Mouse (Mus musculus) testis, postnatal 14 days (tissue): ENCODE measurements around the gene Cenpv.

ENCODE experiments used
- DNase-seq: peaks from one replicate; pipeline ENCODE4 v3.0.0; 2021; ENCODE audit warnings: low spot score

Gene Cenpv

DNA sequence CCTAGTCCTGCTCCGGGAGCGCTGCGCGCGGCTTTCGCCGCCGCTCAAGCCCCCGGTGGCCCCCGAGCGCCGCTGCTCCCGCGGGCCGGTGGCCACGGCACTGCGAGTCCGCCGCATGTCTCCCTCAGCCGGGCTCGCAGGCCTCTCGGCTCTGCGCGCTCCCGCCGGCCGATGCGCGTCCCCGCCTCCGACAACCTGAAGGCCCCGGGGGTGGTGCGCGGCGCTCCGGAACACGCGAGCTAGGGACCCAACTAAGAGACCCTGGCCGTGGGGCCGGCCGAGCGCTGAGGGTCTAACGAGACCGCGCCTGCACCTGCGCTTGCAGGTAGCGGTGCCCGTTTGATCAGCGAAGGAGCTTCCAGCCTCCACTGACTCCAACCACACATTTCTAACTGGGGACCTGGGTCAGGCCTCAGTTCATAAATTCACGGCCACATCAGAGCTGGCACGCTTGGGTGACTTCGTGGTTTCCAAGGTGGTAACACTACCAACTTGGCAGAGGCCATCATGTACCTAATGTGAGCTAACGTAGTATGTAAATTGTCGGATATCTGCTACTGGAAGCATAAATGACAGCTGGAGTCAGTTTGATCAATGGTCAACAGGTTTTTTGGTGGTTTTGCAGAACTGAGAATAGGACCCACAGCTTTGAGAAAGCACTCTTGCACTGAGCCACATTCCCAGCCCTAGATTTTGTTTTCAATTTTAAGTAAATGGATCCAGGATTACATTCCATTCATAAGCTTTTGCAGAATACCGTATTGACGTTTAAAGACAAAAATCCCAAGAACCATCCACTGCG, at the start of gene Cenpv:
Gene Cenpv (minus strand): TSS at position 173 of the 802 bp plus-strand sequence.
- peak; percentile 88 for DNase-seq

DNA sequence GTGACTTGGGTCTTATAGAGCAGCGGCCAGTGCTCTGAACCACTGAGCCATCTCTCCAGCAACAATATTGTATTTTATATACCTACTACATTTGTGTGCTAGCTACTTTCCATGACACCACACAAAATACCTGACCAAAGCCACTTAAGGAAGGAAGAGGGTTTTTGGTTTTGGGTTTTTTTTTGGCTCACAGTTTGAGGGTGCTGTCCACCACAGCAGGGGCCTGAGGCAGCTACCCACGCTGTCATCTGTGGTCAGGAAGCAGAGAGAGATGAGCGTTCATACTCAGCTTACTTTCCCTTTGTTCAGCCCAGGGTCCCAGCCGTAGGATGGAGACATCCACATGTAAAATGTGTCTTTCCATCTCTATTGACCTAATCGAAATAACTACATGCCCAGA, 48.0 kb upstream of the Cenpv start:
- no peak for DNase-seq

DNA sequence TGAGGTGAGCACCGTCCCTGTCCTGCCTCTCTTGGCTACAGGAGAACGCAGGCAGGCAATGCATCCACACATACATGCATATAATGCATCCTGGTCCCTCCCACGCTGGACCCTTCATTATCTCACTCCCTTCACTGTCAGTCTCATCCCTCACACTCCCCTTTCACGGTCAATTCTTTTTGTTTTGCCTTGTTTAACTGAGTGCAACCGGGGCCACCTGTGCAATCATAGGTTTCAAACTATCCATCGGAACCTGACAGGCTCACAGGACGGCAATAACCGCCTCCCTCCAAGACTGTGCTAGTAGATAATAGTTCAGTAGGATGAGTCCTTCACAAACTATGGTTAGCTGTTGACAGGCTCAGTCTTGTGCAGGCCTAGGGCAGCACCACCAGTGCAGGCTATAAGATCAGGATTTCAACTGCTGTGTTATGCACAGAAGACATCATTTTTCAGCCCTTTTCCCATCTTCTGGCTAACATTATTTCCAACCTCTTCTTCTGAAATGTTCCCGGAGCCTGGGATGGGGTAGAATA, 45.7 kb upstream of the Cenpv start:
- no peak for DNase-seq

DNA sequence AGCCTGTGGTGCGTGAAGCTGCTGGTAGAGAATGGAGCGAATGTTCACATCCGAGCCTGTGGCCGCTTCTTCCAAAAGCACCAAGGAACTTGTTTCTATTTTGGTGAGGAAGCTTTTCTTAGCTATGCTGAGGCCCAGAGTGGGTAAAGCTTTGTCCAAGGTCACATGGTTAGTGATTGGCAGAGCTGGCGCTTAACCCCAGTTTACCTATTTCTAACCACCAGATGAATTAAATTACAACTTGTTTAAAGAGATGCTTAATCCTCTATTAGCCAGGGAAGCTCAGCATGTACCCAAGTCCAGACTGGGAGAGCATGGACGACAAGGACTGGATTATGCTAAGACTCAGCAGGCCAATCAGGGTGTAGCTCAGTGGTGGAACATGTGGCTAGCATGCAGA, 44.0 kb upstream of the Cenpv start:
- no peak for DNase-seq

DNA sequence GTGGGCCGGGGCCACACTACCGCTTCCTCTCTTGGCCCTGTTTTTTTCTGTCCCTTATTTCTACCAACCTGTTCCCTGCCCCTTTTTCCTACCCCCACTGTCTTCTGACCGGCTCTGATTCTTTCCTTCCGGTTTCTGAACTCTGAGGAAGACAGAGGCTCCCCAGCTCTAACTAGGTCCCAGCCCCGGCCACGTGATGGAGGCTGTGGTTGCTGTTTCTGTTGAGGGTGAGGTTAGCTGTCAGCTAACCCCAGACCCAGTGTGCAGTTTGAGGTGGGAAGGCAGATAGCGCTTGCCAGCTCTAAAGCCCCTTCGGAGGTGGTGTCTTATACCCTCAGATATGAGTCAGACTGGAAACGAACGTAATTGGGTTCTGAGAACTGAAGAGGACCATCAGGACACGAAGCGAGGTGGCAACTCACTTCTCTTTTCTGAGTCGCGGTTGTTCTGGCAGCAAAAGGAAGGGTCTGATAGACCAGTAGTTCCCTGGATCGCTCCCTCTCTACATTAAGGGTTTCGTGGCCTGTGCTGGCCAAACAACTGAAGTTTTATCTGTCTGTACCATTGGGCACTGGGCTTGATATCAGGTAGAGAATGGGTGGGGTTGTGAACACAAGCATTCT, 37.6 kb upstream of the Cenpv start:
- DNase-seq: no peak

DNA sequence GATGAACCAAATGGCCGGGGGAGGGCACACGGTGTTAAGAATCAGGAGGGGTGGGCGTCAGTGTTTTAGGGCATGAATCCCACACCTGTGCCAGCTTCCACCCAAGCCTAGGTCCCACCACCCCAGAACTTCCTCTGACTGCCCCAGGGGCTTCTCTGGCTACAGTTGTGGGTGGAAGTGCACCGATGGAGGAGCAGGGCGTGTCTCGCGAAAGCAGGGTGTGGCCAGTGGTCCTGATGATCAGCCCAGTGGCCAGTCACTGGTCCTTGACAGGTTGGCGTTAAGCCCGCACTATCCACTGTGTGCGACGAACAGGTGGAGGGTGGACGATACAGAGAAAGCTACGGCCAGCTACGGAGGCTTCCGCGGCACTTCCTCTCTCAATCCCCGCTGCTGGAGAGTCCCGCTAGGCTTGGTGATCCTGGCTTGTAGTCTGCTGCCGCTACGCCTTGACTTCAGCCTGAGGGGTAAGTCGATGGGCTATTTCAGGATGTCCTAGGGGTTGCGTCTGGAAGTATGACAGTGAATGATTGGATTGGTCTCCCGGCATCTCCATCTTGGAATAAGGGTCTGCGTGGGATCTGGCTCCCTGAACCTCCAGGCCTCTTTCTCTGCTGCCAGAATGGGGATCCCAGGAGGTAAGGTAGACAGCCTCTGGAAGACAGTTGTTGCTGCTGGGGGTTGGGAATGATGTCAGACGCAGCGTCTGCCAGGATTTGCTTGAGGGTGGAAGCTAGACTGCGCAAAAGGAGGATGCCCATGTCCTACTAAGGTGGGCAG, 36.8 kb upstream of the Cenpv start:
- DNase-seq: no peak

DNA sequence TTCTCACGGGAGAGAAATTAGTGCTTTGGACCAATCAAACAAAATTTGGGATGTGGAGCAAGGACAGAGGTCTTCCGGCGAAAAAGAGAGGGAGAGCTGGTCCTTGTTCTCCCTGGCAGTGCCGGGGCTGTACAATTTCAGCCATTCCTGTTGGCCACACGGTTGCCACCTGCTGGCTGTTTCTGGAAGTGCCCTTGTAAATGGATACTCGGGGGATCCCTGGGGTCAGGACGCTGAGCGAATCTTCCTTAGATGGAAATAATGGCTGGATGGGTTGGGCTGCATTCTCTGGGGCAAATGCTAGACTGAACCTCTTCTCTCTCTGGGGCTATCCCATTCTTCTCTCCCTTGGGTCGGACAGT, 36.2 kb upstream of the Cenpv start:
- peak; percentile 80 for DNase-seq

DNA sequence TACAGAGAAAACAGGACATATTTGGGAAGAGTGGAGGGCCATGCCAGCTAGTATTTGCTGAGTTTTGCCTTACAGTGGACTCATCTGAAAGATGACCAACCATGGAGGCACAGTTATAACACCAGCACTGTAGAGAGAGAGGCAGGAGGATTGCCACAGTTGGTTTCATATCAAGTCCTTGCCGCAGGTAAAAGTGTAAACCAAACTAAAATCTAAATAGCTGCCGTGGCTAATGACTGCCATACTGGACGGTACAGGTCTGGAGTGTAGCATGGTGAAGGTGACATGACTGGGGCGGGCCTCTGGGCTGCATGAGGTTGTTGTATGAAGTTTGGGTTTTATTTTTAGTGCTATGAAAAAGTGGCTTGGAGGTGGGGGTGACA, 35.6 kb upstream of the Cenpv start:
- DNase-seq: no peak

DNA sequence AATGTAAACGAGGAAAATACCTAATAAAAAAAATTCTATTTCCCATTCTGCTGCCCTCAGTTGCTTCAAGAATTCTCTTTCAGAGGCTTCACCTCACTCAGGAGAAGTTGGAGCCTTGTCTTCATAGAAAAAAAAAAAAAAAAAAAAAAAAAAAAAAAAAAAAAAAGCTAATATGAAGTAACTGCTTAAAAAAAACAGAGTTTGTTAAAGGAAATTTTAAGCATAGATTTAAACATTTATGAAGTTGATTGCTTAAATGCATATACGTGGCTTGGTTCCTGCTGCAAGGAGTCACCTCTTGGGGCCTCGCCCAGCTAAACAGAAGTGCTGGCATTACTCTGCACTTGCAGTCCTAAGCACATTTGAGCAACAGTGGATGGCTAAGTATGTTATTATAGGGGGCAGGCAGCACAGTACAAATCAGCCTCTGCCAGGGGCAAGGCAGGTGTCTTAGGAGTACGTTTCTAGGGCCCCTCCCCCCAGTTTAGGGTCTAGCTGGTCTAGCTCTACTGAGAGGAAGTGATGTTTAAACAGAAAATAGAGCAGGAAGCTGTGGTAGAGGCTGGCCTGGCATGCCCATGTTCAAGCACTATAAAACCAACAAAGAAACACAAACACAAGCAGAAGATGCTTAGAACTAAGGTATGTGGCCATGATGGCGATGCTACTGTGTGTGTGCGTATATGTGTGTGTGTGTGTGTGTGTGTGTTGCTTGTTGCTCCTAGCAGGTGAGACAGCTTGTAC, 35.1 kb upstream of the Cenpv start, which contains the start of gene Trpv2:
Gene Trpv2 (plus strand): TSS at position 528 of the 744 bp plus-strand sequence.
- DNase-seq: no peak

DNA sequence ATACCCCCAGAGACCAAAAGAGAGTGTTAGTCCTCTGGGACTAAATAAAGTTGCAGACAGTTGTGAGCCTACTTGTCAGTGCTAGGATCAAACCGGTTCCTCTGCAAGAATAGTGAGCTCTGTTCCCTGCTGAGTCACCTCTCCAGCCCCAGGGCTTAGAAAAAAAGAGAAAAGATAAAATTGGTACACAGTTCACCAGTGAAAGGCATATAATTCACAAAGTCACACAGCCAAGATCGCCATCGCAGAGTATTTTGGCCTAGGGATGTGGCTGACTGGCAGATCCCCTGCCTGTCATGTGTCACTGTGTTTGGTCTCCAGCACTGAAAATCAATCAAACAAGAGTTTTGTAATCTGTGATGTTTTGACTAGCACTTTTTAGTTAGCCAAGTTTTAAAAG, 29.2 kb upstream of the Cenpv start:
- no peak for DNase-seq

DNA sequence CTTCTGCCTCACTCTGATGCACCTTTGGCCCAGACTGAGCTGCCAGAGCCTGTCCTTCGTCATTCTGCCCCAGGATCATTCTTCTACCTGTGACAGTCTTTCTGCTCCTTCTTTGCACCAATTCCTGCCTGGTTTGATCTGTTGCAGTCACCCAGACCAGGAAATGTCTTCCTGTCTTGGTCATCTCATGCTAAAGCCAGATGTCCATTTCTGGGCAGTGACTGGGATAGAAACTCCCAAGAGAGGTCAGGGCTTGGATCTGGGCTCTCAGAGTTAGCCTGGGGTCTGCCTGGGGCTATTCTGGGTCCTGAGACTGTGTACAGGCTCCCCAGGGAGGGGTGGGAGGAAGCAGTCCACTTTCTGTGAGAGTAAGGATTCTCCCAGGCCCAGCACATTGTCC, 27.1 kb upstream of the Cenpv start:
- no peak for DNase-seq

DNA sequence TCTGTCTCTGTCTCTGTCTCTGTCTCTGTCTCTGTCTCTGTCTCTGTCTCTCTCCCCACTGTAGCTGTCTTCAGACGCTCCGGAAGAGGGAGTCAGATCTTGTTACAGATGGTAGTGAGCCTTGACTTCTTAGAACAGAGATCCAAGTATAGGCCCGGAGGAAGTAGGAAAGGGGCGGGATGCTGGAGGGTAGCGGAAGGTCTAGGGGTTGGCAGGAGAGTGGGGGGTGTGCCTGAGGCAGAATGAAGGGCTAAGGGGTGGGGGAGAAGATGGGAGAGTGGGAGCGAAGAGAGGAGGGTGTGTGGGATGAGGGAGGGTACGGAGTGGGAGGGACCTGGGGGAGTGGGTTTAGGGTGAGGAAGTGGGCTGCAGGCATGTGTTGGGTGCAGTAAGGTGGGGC, 26.7 kb upstream of the Cenpv start:
- DNase-seq: no peak

DNA sequence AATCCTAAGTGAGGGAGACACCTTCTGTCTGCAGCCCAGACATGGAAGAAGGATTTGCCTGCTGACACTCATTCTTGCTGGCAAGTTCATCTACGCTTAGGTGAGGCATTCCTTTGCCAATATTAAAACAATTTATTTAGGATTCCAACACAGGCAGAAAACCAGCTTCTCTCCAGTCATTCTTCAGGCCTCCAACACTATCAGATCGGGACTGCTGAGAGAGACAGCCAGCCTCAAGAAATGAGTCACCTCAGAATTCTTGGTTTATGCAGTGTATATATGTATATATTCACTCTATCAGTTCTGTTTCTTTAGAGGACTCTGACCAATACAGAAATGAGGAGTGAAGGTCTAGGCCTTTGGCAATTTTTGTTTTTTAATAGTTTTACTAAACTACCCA, 24.5 kb upstream of the Cenpv start:
- DNase-seq: no peak

DNA sequence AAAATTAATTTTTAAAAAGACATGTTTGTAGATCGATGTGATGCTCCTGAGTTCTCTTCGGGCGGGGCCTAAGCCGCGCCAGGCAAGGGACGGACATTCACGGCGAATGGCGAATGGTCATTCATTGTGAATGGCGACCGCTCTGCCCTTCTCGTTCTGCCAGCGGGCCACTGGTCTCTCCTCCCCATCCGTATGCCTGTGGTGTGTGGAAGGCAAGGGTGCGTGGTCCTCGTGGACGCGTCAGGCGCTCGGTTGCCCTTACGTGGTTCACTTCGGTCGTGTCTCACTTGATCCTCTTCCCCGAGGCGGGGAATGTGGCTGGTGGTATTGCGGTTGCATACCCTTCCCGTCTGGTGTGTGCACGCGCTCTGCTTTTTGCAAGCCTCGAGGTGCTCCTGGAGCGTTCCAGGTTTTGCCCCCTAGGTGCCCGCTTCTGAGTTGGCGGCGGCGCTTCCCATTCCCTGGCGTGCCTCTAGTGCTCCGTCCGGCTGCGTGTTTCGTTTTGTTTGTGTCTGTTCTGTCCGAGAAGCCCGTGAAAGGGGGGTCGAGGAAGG, 21.5 kb upstream of the Cenpv start:
- peak; percentile 29 for DNase-seq

DNA sequence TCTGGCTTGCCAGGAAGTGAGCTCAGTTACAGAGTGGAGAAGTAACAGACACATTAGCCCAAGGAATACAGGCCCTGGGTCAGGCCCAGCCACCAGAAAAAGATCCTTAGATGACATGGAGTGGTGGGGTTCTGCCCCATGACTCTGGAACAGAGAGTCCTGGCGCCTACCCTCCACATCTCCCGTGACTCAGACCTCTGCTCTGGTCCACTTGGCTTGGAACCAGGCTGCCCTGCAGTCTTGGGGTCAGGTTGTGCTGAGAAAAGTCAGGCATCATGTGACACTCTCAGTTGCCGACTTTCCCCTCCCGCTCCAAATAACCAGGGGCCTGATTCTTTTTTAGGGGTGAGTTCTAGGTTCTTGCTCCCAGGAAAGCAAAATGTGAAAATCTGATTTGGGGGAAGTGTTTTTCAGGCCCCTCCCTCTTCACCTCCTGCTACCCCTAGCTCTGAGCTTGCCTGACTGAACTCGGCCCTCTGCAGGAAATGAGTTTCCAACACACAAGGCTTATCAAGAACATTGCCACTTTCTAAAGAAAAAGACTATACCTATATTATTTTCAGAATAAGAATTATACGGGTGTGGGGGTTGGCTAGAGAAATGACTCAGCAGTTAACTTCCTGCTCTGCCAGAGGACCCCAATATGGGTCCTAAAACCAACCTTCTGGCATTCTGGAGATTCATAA, 20.0 kb upstream of the Cenpv start:
- peak; percentile 34 for DNase-seq

DNA sequence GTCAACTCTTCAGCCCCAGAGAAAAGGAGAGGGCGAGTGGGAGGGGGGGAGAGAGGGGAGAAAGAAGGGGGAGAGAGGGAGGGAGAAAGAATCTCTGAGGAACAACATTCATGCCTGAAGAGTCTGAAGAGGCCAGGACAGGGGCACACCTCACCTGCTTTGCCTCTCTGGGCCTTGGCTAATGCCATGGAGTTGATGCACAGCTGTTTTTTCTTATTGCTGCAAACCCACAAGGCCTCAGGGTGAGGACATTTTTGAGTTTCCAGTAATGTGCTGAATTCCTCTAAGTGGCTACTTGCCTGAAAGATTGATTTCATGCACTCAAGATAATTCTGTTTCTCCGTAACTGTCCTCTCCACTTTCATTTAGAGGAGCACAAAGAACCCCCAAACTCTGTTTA, 19.1 kb upstream of the Cenpv start:
- DNase-seq: no peak

DNA sequence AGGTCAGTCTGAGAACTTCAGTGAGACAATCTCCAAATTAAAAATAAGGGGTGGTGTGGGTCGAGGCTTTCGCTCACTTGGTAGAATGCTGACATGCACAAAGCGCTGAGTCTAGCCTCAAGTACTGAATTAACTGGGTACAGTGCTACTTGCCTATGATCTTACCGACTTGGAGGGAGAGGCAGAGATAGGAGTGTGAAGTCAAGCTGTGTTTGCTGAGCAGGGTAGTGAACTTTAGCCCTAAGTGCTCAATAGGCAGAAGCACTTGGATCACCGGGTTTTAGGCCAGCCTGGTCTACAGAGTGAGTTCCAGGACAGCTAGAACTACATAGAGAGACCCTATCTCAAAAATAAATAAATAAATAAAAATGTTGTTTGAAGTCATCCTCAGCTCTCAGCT, 18.1 kb upstream of the Cenpv start:
- no peak for DNase-seq

DNA sequence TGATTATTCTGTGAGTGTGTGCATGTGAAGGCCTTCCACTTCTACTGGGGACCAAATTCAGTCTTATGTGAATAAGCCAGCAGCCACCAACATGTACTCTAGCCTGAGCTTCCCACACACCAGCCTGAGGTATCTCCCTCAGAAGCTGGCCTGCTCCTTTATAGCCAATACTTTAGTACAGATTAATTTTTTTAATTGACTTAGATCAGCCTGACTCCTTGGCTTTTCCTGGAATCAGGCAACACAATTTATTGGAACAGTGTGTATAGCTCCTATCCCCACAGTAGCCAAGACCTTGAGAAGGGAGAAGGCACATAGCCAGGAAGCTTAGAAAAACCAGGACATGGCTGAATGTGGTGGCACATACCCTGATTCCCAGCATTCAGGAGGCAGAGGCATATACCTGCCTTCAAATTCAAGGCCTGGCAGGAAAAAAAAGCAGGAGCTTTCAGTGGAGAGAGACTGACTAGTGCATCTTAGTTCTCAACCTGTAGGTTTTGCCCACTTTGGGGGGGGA, 16.9 kb upstream of the Cenpv start:
- DNase-seq: no peak

DNA sequence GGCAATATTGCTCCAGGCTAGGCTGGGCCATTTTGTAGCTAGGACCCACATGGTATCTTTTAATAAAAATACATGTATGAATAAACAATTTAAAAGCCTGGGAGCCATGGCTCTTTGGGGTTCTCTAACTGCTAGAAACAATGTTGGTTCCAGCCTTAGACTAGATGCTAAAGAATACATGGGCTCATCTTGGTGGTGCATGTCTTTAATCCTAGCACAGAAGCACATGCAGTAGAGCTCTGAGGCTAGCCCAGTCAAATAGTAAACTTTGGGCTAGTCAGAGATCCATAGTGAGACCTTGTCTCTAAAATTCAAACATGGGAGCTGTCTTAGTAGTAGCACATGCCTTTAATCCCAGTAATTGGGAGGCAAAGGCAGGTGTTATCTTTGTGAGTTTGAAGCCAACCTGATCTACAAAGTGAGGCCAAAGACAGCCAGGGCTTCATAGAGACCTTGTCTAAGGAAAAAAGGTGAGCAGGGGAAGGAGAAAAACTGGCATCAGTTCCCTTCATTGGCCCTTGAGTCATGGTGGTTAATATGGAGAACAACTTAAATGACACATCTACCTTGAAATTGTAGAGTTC, 16.0 kb upstream of the Cenpv start:
- no peak for DNase-seq

DNA sequence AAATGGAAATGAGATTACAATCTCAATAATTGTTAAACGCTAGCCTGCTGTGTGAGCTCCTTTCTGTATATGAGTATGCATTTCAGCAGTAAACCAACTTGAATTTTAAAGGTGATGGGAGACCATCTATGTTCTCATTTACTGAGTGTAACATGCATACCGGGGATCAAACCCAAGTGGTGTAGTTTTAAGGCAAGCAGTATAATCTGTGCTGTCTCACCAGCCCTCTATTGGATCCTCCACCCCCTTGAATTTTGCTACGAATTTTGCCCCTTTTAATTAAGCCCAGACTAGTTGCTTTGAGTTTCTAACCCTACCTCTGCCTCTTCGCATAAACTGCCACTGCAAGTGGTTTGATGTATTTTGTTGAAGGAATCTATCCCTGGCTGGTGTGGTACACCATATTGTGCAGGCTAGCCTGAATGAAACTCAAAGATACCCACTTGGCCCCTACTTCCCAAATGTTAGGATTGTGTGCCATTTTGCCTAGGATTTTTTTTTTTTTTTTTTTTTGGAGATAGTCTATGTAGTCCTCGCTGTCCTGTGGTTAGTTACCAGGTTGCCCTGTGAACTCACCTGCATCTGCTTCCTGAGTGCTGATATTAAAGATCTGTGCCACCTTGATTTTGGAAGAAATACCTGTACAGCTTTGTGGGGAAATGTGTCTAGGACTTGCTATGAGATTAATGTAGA, 15.2 kb upstream of the Cenpv start:
- DNase-seq: no peak
